Comparison of ENCODE assay signal across 9 mouse cellular contexts in the genomic region with DNA sequence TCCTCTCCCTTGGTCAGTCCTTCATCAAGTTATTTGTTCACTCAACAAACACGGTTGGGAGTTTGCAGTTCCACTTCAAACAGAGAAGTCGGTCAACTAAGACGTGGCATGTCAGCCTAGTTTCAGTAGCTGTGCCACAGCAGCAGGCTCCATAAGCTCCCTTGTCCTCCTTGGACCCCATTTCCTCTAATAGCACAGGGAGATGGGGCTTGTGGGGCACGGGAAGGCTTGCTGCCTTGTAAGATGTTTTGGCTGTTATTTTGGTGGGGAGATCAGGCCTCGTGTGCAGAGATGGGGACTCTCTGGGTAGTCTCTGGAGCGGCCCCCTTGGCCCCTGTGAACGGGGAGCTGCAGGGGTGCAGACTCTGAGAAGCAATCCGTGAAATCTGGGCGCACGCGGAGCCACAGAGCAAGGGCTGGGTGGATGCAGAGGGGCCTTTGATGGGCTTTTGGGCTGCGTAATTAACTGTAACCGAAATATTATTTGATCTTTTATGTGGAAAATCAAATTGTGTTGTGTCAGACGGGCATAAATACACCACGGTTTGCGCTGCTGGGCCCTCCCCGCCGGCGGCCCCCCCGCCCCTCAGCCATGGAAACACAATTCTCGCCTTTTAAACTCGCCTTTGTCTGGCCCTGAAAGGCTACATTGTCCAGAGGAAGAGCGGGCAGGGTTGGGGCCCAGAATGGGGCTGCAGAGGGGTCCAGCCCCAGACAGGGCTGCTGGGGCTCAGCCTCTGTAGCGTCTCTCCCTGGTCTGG.
DNase-seq lines count a peak whose midpoint lies in the region; ATAC-seq lines count a peak whose summit lies in the region.
"Had no signal": no experiment of that assay in that cellular context is flagged by ENCODE, and none has a peak within 500 bp of the region (broad histone marks: within the 10 kb centered on the region; RNA-seq: fewer than 3 reads in every experiment).

No protein-coding gene starts in this region.

- H3K27me3 ChIP-seq in heart, embryonic 11.5 days (ENCODE audit: control insufficient read depth, insufficient read depth, low read length) = 0 out of 2 replicates have a peak, but pooled peaks cover 4% of the 10 kb centered on the region
- H3K27me3 ChIP-seq in hindbrain, embryonic 13.5 days = 0 out of 2 replicates have a peak, but pooled peaks cover 7% of the 10 kb centered on the region

- intact Hi-C loops in heart, postnatal 25 days (cut with DNase I) = no loop called here

- no peak overlapping the region for H3K4me2 ChIP-seq in heart, embryonic 11.5 days
- H3K4me2 ChIP-seq in hindbrain, embryonic 13.5 days = peak overlapping the region; percentile 8; the same call in 1 of the 2 replicates

- no peaks in the 10 kb centered on the region for H3K9me3 ChIP-seq in heart, embryonic 11.5 days (replicated peaks; ENCODE audit: control insufficient read depth, low read length)
- no peaks in the 10 kb centered on the region for H3K9me3 ChIP-seq in hindbrain, embryonic 13.5 days

- H3K4me1 ChIP-seq in heart, embryonic 11.5 days (ENCODE audit: control insufficient read depth, insufficient read depth, low read length) = peaks cover 16% of the 10 kb centered on the region
- peaks cover 34% of the 10 kb centered on the region for H3K4me1 ChIP-seq in hindbrain, embryonic 13.5 days (replicated peaks)

- 0 out of 2 replicates have a peak, but pooled peaks have one; percentile 58 for ATAC-seq in heart, embryonic 11.5 days (replicated peaks; ENCODE audit: insufficient number of reproducible peaks, low FRiP score, low TSS enrichment)
- ATAC-seq in hindbrain, embryonic 13.5 days (ENCODE audit: low FRiP score) = peak; percentile 87

- no peak for DNase-seq in heart, postnatal 25 days (ENCODE audit: low spot score)
- DNase-seq in embryo, embryonic 10 days (ENCODE audit: low spot score) = peak; percentile 81
- DNase-seq in neural tube, embryonic 10.5 days (ENCODE audit: extremely low spot score, low spot score) = peak; percentile 80
- DNase-seq in right cerebral cortex, adult 18-20 months = no peak
- DNase-seq in frontal cortex, postnatal 14 days (ENCODE audit: low spot score in 2 of 2) = no peak
- no peak for DNase-seq in adrenal gland, postnatal 14 days
- DNase-seq: adrenal gland, postnatal 10 days had no signal

- no peak overlapping the region for H3K4me3 ChIP-seq in heart, embryonic 11.5 days (ENCODE audit: low read depth, low read length)
- H3K4me3 ChIP-seq in hindbrain, embryonic 13.5 days = no peak overlapping the region

- no peaks in the 10 kb centered on the region for H3K36me3 ChIP-seq in heart, embryonic 11.5 days (ENCODE audit: control insufficient read depth, insufficient read depth, low read length)
- H3K36me3 ChIP-seq in hindbrain, embryonic 13.5 days = no peaks in the 10 kb centered on the region

- peak overlapping the region; percentile 47; the same call in 1 of the 2 replicates for H3K9ac ChIP-seq in heart, embryonic 11.5 days (ENCODE audit: low read depth, low read length)
- H3K9ac ChIP-seq in hindbrain, embryonic 13.5 days = peak overlapping the region; percentile 61

- 30% methylated on average over 24 of the region's 24 CpGs for WGBS in heart, embryonic 11.5 days (ENCODE audit: insufficient replicate concordance)
- WGBS in hindbrain, embryonic 13.5 days = 7% methylated on average over 24 of the region's 24 CpGs

- peak overlapping the region; percentile 65 for H3K27ac ChIP-seq in heart, embryonic 11.5 days (ENCODE audit: low read depth, low read length)
- H3K27ac ChIP-seq in hindbrain, embryonic 13.5 days = peak overlapping the region; percentile 79

Comparison
In these comparisons a context has a peak if more than half of its experiments do, and no peak if none do; other contexts are left out.
1. DNase-seq: peak in embryo, embryonic 10 days (single experiment) and neural tube, embryonic 10.5 days (single experiment); none in heart, postnatal 25 days (single experiment), right cerebral cortex, adult 18-20 months (single experiment), frontal cortex, postnatal 14 days (0 of 2) and adrenal gland, postnatal 14 days (single experiment).